Mouse (Mus musculus) CD4-positive, CD25-positive, alpha-beta regulatory T cell (primary cell): ENCODE data around the gene Sycn. TPM values are rescaled to one million over a fixed set of nuclear protein-coding genes. Genes with fewer than 3 reads are reported as not detected.

Experiments used
- polyA plus RNA-seq: library from polyadenylated mRNA; unstranded; fragments of 100-300 nt; shearing (Covaris generic); gene quantifications from one replicate; pipeline ENCODE4 v1.2.1, GENCODE M21; 2017

Gene Sycn
- polyA plus RNA-seq: not detected

DNA sequence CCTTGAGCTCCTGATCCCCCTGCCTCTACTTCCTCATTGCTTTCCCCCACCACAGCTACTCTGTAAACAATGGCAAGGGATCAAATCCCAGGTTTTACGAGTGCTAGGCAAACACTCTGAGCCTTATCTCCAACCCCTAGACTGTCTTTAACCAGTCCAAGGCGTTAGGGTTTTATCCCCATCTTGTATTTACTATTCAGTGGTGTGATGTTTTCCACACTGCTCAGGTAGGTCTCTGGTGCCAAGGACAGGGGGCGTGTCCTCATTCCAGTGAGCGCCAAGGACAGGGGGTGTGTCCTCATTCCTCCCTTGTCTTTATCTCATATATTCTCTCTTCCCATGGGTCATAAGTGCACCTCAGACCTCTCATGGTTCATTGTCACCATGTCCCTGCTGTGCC lies at the start of gene Sycn:
Sycn (plus strand) TSS at position 360 of the 400 bp plus-strand sequence.

DNA sequence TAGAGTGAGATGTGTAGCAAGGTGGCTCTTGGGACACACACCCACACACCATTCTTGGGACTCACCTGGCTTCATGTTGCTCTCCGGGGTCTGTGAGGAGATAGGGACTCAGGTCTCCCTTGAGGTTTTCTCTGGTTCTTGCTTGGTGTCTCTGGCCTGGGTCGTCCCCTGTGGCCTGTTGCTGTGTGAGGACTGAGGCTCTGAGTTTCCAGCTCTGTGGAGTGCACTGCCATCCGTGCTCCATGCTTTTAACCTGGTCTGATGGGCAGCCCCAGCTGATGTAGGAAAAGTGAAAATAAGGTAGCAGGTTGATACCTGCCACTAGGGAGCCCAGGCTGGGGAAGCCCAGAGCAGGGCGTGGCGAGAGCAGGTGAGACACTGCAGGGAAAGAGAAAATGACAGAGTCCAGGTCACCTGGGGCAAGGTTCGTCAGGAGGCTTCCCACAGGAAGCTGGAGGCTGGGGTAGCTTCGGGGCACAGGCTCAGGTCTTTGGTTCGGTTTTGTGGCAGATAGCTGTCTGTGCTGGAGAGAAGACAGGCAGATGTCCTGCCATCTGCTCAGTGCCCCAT lies 30.2 kb upstream of the Sycn start, which contains the start of gene Ifnl2:
Ifnl2 (minus strand) TSS at position 51 of the 570 bp plus-strand sequence.

DNA sequence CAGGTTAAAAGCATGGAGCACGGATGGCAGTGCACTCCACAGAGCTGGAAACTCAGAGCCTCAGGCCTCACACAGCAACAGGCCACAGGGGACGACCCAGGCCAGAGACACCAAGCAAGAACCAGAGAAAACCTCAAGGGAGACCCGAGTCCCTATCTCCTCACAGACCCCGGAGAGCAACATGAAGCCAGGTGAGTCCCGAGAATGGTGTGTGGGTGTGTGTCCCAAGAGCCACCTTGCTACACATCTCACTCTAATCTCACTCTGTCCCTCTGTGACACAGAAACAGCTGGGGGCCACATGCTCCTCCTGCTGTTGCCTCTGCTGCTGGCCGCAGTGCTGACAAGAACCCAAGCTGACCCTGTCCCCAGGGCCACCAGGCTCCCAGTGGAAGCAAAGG lies 18.1 kb upstream of the Sycn start, which contains the start of gene Ifnl3:
Ifnl3 (plus strand) TSS at position 301 of the 400 bp plus-strand sequence.

DNA sequence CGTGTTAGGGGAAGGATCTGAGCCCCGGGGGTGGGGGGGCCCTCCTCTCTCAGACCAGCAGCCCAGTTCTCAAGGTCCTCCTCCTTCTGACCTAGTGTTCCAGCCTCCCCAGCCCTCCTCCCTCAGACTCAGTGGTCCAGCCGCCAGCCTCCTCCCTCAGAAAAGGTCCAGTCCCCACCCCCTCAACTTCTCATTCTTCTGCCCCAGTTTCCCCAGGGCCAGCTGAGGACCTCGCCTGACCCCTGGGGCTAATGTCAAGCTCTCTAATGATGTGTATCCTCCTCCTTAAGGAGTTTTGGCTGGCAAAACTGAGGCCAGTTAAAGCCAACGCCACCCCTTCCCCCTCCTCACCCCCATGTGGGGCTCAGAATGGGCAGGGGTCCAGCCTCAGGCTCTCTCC lies 6.5 kb downstream of the Sycn start, which contains the start of gene Nccrp1:
Nccrp1 (minus strand) TSS at position 101 of the 400 bp plus-strand sequence.

Other genes starting within 250 kb of the Sycn start
- gene Selenov, start 249.7 kb upstream of the Sycn start, polyA plus RNA-seq: not detected
- not detected for gene Dll3, start 238.6 kb upstream of the Sycn start, polyA plus RNA-seq
- gene Timm50, start 228.8 kb upstream of the Sycn start, polyA plus RNA-seq: 82.7 TPM
- gene Supt5, start 202.1 kb upstream of the Sycn start, polyA plus RNA-seq: 193 TPM
- gene Rps16, start 190.2 kb upstream of the Sycn start, polyA plus RNA-seq: 768 TPM
- 85.7 TPM for gene Plekhg2, start 168.3 kb upstream of the Sycn start, polyA plus RNA-seq
- 259 TPM for gene Zfp36, start 160.6 kb upstream of the Sycn start, polyA plus RNA-seq
- 28.5 TPM for gene Med29, start 148.2 kb upstream of the Sycn start, polyA plus RNA-seq
- gene Paf1, start 147.9 kb upstream of the Sycn start, polyA plus RNA-seq: 100 TPM
- 295 TPM for gene Gmfg, start 103.4 kb upstream of the Sycn start, polyA plus RNA-seq
- gene Lrfn1, start 88.9 kb upstream of the Sycn start, polyA plus RNA-seq: 1.3 TPM
- not detected for gene Ifnl2, start 30.4 kb upstream of the Sycn start, polyA plus RNA-seq
- gene Ifnl3, start 18.0 kb upstream of the Sycn start, polyA plus RNA-seq: not detected
- not detected for gene Nccrp1, start 6.4 kb downstream of the Sycn start, polyA plus RNA-seq
- 30.0 TPM for gene Samd4b, start 57.3 kb downstream of the Sycn start, polyA plus RNA-seq
- gene Pak4, start 57.3 kb downstream of the Sycn start, polyA plus RNA-seq: 7.7 TPM
- not detected for gene Acp7, start 90.4 kb downstream of the Sycn start, polyA plus RNA-seq
- gene Fbxo27, start 152.0 kb downstream of the Sycn start, polyA plus RNA-seq: 3.5 TPM
- gene Fbxo17, start 175.9 kb downstream of the Sycn start, polyA plus RNA-seq: 22.9 TPM
- gene Mrps12, start 200.9 kb downstream of the Sycn start, polyA plus RNA-seq: 93.4 TPM
- gene Sars2, start 201.1 kb downstream of the Sycn start, polyA plus RNA-seq: 20.1 TPM
- not detected for gene Ccer2, start 215.3 kb downstream of the Sycn start, polyA plus RNA-seq
- gene Sirt2, start 225.8 kb downstream of the Sycn start, polyA plus RNA-seq: 83.6 TPM
- 96.6 TPM for gene Nfkbib, start 226.6 kb downstream of the Sycn start, polyA plus RNA-seq
- gene Rinl, start 248.1 kb downstream of the Sycn start, polyA plus RNA-seq: 275 TPM